Mouse (Mus musculus) MEL (cell line): Measurements from ENCODE around the gene Ppp1cc.

Experiments used
- CTCF ChIP-seq, 3 experiments: IDR thresholded peaks in 2 of 3; conservative IDR thresholded peaks in 1 of 3; 2 replicates each; pipeline ENCODE4 v1.5.1; 2011 to 2012; ENCODE audit warnings: low read length in 3 of 3, low read depth in 2 of 3, mild to moderate bottlenecking in 2 of 3, improper control_type of control experiment in 1 of 3, inconsistent platforms in 1 of 3, mixed read lengths in 1 of 3, moderate library complexity in 1 of 3; ENCODE audit not compliant: control insufficient read depth in 1 of 3, insufficient read depth in 1 of 3, poor library complexity in 1 of 3, severe bottlenecking in 1 of 3
- ELF1 ChIP-seq: IDR thresholded peaks from 2 replicates; pipeline ENCODE4 v1.6.1; 2014; ENCODE audit warnings: low read depth, mild to moderate bottlenecking, inconsistent platforms, low read length, improper control_type of control experiment, moderate library complexity
- JUND ChIP-seq: IDR thresholded peaks from 2 replicates; pipeline ENCODE4 v1.6.1; 2011; ENCODE audit warnings: low read depth, mild to moderate bottlenecking, improper control_type of control experiment, low read length
- MAX ChIP-seq: IDR thresholded peaks from 2 replicates; pipeline ENCODE4 v1.6.1; 2011; ENCODE audit warnings: low read length, improper control_type of control experiment
- POLR2A ChIP-seq, 2 experiments: IDR thresholded peaks; 2 replicates each; pipeline ENCODE4 v1.6.1; 2011 to 2012; ENCODE audit warnings: low read length in 2 of 2, mild to moderate bottlenecking in 2 of 2, control low read depth in 1 of 2, improper control_type of control experiment in 1 of 2, low read depth in 1 of 2, moderate library complexity in 1 of 2; ENCODE audit not compliant: control insufficient read depth in 1 of 2, insufficient read depth in 1 of 2, poor library complexity in 1 of 2
- SMC3 ChIP-seq: IDR thresholded peaks from 2 replicates; pipeline ENCODE4 v1.6.1; 2011; ENCODE audit warnings: low read depth, low read length, improper control_type of control experiment
- TBP ChIP-seq: IDR thresholded peaks from 2 replicates; pipeline ENCODE4 v1.8.0; 2011; ENCODE audit warnings: low read depth, low read length, improper control_type of control experiment
- TCF12 ChIP-seq: IDR thresholded peaks from 2 replicates; pipeline ENCODE4 v1.6.1; 2014; ENCODE audit warnings: low read depth, mild to moderate bottlenecking, inconsistent platforms, low read length, improper control_type of control experiment, moderate library complexity
- USF1 ChIP-seq: IDR thresholded peaks from 2 replicates; pipeline ENCODE4 v1.6.1; 2014; ENCODE audit warnings: low read depth, mild to moderate bottlenecking, inconsistent platforms, low read length, improper control_type of control experiment, moderate library complexity
- ZMIZ1 ChIP-seq: IDR thresholded peaks from 2 replicates; pipeline ENCODE4 v1.6.1; 2012; ENCODE audit warnings: low read depth, mild to moderate bottlenecking, inconsistent platforms, low read length, improper control_type of control experiment, moderate library complexity

DNA sequence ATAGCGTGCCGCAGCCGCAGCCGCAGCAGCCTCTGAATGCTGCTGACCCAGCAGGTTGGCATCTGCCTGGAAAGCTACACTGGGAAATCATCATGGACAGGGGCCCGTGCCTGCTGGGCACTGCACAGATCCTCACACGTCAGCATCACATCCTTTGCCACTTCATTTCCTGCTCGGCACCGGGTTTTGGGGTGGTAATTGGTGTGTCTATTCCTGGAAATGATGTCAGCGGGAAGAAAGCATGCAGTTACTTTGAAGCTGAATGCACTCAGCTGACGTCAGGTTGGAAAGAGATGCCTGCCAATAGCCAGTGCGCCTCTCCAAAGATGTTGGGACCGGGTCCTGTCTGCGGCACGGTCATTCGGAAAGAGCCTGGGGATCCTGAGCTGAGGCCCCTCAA lies 14.5 kb upstream of the Ppp1cc start:
- TF ChIP-seq MAX, result no peak
- no peak for TF ChIP-seq POLR2A (IDR thresholded peaks at IDR 0.05; ENCODE audit: control insufficient read depth in 1 of 2, insufficient read depth in 1 of 2, low read depth in 1 of 2, low read length in 2 of 2, poor library complexity in 1 of 2)
- no peak for TF ChIP-seq ELF1
- no peak for TF ChIP-seq ZMIZ1
- no peak for TF ChIP-seq TBP
- no peak for TF ChIP-seq JUND
- TF ChIP-seq USF1, result no peak
- no peak for TF ChIP-seq CTCF (IDR thresholded peaks at IDR 0.05 in 2 of 3, conservative IDR thresholded peaks at IDR 0.05 in 1 of 3; ENCODE audit: control insufficient read depth in 1 of 3, insufficient read depth in 1 of 3, low read depth in 2 of 3, low read length in 3 of 3, poor library complexity in 1 of 3, severe bottlenecking in 1 of 3)
- TF ChIP-seq TCF12, result no peak
- TF ChIP-seq SMC3, result no peak
